ENCODE assay signal across 15 mouse cellular contexts in genomic region chr10:117111455-117111854, GRCm38 (mm10). TPM values are rescaled to one million over a fixed set of nuclear protein-coding genes. Genes with fewer than 3 reads are reported as not detected.
A peak's percentile ranks its signal among the peaks of the same experiment; 100 is the strongest.
DNase-seq lines count a peak whose midpoint lies in the region; ATAC-seq and TF ChIP-seq lines count a peak whose summit lies in the region.
"Had no signal": no experiment of that assay in that cellular context is flagged by ENCODE, and none has a peak within 500 bp of the region (broad histone marks: within the 10 kb centered on the region; RNA-seq: fewer than 3 reads in every experiment).

No protein-coding gene starts in this region.

- H3K4me2 ChIP-seq in heart, postnatal 0 days (ENCODE audit: low read depth, low read length) = no peak overlapping the region
- H3K4me2 ChIP-seq: lung, embryonic 14.5 days; midbrain, embryonic 13.5 days had no signal

- no peak overlapping the region for H3K4me3 ChIP-seq in thymus, adult 2 months (ENCODE audit: control insufficient read depth, insufficient read depth, low read length)
- no peak overlapping the region for H3K4me3 ChIP-seq in heart, postnatal 0 days (ENCODE audit: low read depth, low read length)
- H3K4me3 ChIP-seq: left cerebral cortex, adult 2 months; midbrain, embryonic 13.5 days had no signal

- DNase-seq in embryo, embryonic 10 days (ENCODE audit: low spot score) = peak; percentile 37
- no peak for DNase-seq in embryo, embryonic 9.5 days (ENCODE audit: extremely low spot score)
- no peak for DNase-seq in thymus, adult 2 months
- DNase-seq in thymus, postnatal 4 days = no peak
- DNase-seq in heart, postnatal 0 days (ENCODE audit: low spot score) = peak; percentile 74
- DNase-seq in layer of hippocampus, postnatal 14 days (ENCODE audit: low spot score in 2 of 2) = no peak
- no peak for DNase-seq in frontal cortex, postnatal 10 days (ENCODE audit: low spot score in 2 of 2)
- DNase-seq: kidney, postnatal 36 days; lung, embryonic 14.5 days; right cerebral cortex, postnatal 25 days had no signal

- H3K27me3 ChIP-seq in thymus, adult 2 months (ENCODE audit: control insufficient read depth, insufficient read depth, low read length) = no peaks in the 10 kb centered on the region
- H3K27me3 ChIP-seq in heart, postnatal 0 days (ENCODE audit: control insufficient read depth, insufficient read depth, low read length) = no peaks in the 10 kb centered on the region
- H3K27me3 ChIP-seq: midbrain, embryonic 13.5 days; Patski had no signal

- no peaks in the 10 kb centered on the region for H3K9me3 ChIP-seq in heart, postnatal 0 days (replicated peaks; ENCODE audit: control insufficient read depth, low read length)
- H3K9me3 ChIP-seq: midbrain, embryonic 13.5 days had no signal

- no peak for TF ChIP-seq CTCF in thymus, adult 2 months (IDR thresholded peaks at IDR 0.05; ENCODE audit: borderline replicate concordance, control insufficient read depth, extremely low read depth, insufficient read depth, low read length, poor library complexity)
- TF ChIP-seq CTCF in heart, postnatal 0 days (IDR thresholded peaks at IDR 0.05; ENCODE audit: low read depth) = no peak

- H3K36me3 ChIP-seq in thymus, adult 2 months (ENCODE audit: control insufficient read depth, insufficient read depth, low read length) = no peaks in the 10 kb centered on the region
- no peaks in the 10 kb centered on the region for H3K36me3 ChIP-seq in heart, postnatal 0 days (replicated peaks; ENCODE audit: control insufficient read depth, insufficient read depth, low read length)
- H3K36me3 ChIP-seq: midbrain, embryonic 13.5 days had no signal

- no peak for TF ChIP-seq POLR2A in thymus, adult 2 months (IDR thresholded peaks at IDR 0.05; ENCODE audit: control insufficient read depth, extremely low read depth, insufficient read depth, low read length, poor library complexity)

- no peak overlapping the region for H3K9ac ChIP-seq in heart, postnatal 0 days (replicated peaks; ENCODE audit: low read depth, low read length)
- H3K9ac ChIP-seq: lung, embryonic 14.5 days; midbrain, embryonic 13.5 days had no signal

- TF ChIP-seq EP300 in heart, postnatal 0 days (IDR thresholded peaks at IDR 0.05; ENCODE audit: low read depth) = no peak

- H3K27ac ChIP-seq in thymus, adult 2 months (ENCODE audit: control insufficient read depth, insufficient read depth, low read length) = peak overlapping the region; percentile 74
- H3K27ac ChIP-seq in heart, postnatal 0 days (ENCODE audit: low read depth) = peak overlapping the region; percentile 84
- H3K27ac ChIP-seq: left cerebral cortex, adult 2 months; midbrain, embryonic 13.5 days; stomach, postnatal 0 days had no signal

- H3K4me1 ChIP-seq in thymus, adult 2 months (replicated peaks; ENCODE audit: control insufficient read depth, insufficient read depth, low read length) = peaks cover 39% of the 10 kb centered on the region
- H3K4me1 ChIP-seq in heart, postnatal 0 days (ENCODE audit: control insufficient read depth, insufficient read depth) = peaks cover 39% of the 10 kb centered on the region

- WGBS in thymus, adult 2 months = 75% methylated on average over 7 of the region's 7 CpGs
- WGBS in heart, postnatal 0 days = 31% methylated on average over 7 of the region's 7 CpGs

- ATAC-seq in heart, postnatal 0 days (ENCODE audit: insufficient read depth, low read depth) = peak; percentile 92
- no peak for ATAC-seq in cerebellum, adult (ENCODE audit: insufficient number of reproducible peaks, low FRiP score, low TSS enrichment)
- ATAC-seq: midbrain, embryonic 13.5 days; Patski had no signal

RNA-seq across cellular contexts. Expression of gene Frs2, which starts 36.9 kb away (rescaled TPM):
- 19.8 and 21.1 TPM in 2 replicates for polyA plus RNA-seq in thymus, adult 2 months (2012; rRNA removed)
- total RNA-seq in heart, postnatal 0 days (2014; rRNA removed; ENCODE audit: low replicate concordance) = 13.2 and 14.1 TPM in 2 replicates
- polyA plus RNA-seq in heart, postnatal 0 days (2015; fragmentation: Nextera tagmentation; extraction: Ambion mirVana) = 12.8 and 13.6 TPM in 2 replicates
- total RNA-seq in layer of hippocampus, postnatal 14 days (2021) = 10 to 100 TPM; 28.0 to 30.0 TPM

RNA-seq across cellular contexts. Expression of gene Cct2, which starts 47.8 kb away (rescaled TPM):
- 130 and 139 TPM in 2 replicates for polyA plus RNA-seq in thymus, adult 2 months (2012; rRNA removed)
- 154 and 209 TPM in 2 replicates for total RNA-seq in heart, postnatal 0 days (2014; rRNA removed; ENCODE audit: low replicate concordance)
- polyA plus RNA-seq in heart, postnatal 0 days (2015; fragmentation: Nextera tagmentation; extraction: Ambion mirVana) = 121 and 129 TPM in 2 replicates
- 100 to 1,000 TPM; 203 to 205 TPM for total RNA-seq in layer of hippocampus, postnatal 14 days (2021)

Comparison
In these comparisons a context has a peak if more than half of its experiments do, and no peak if none do; other contexts are left out.
1. DNase-seq: peak in embryo, embryonic 10 days (single experiment) and heart, postnatal 0 days (single experiment); none in embryo, embryonic 9.5 days (single experiment), thymus, adult 2 months (single experiment), thymus, postnatal 4 days (single experiment), layer of hippocampus, postnatal 14 days (0 of 2) and frontal cortex, postnatal 10 days (0 of 2).